Mouse (Mus musculus): ENCODE results near the gene Mogat2. TPM values are rescaled to one million over a fixed set of nuclear protein-coding genes. Genes with fewer than 3 reads are reported as not detected.

Mogat2 gene
- 2.2 and 2.5 TPM in 2 replicates for polyA plus RNA-seq (2014; fragmentation: Nextera tagmentation; extraction: Ambion mirVana)

GRCm38 (mm10) chr7:99238417-99238816 lies at the start of gene Mogat2:
Gene Mogat2 (minus strand): TSS chr7:99238619.
- DNase-seq (ENCODE audit: low spot score) (no peak), ATAC-seq (ENCODE audit: low read depth) (peak; percentile 76; the same call in 1 of the 2 replicates)
- H3K9ac ChIP-seq (ENCODE audit: low read depth, low read length), result 0 out of 2 replicates have a peak within 1 kb of the TSS, but pooled peaks have one; percentile 25
- WGBS, result 11% methylated on average over 13 of the region's 13 CpGs
- no peak within 1 kb of the TSS for H3K27ac ChIP-seq (replicated peaks; ENCODE audit: low read depth, low read length)
- peaks cover 9% of the 10 kb centered on the region for H3K27me3 ChIP-seq (replicated peaks; ENCODE audit: control insufficient read depth, insufficient read depth, low read length)
- no peaks in the 10 kb centered on the region for H3K36me3 ChIP-seq (ENCODE audit: control insufficient read depth, insufficient read depth, low read length)
- peak within 1 kb of the TSS; percentile 16; the same call in 1 of the 2 replicates for H3K4me3 ChIP-seq (ENCODE audit: low read depth, low read length)
- H3K4me1 ChIP-seq (ENCODE audit: control insufficient read depth, insufficient read depth, low read length), result peaks cover 16% of the 10 kb centered on the region
- no peaks in the 10 kb centered on the region for H3K9me3 ChIP-seq (ENCODE audit: control insufficient read depth, low read length)
- H3K4me2 ChIP-seq (ENCODE audit: low read depth, low read length), result peak within 1 kb of the TSS; percentile 43; the same call in 1 of the 2 replicates

- peak; percentile 72; the same call in 1 of the 2 replicates for ATAC-seq (ENCODE audit: low read depth)
- H3K27ac ChIP-seq (replicated peaks; ENCODE audit: low read depth, low read length), result no peak overlapping the region
- DNase-seq (ENCODE audit: low spot score), result peak; percentile 50
- WGBS, result 51% methylated on average over 3 of the region's 3 CpGs
- no peak overlapping the region for H3K9ac ChIP-seq (ENCODE audit: low read depth, low read length)
- no peak overlapping the region for H3K4me3 ChIP-seq (ENCODE audit: low read depth, low read length)
- H3K36me3 ChIP-seq (ENCODE audit: control insufficient read depth, insufficient read depth, low read length), result no peaks in the 10 kb centered on the region
- peaks cover 11% of the 10 kb centered on the region for H3K4me1 ChIP-seq (ENCODE audit: control insufficient read depth, insufficient read depth, low read length)
- no peaks in the 10 kb centered on the region; the same call in 1 of the 2 replicates for H3K27me3 ChIP-seq (replicated peaks; ENCODE audit: control insufficient read depth, insufficient read depth, low read length)
- no peak overlapping the region for H3K4me2 ChIP-seq (ENCODE audit: low read depth, low read length)
- peaks cover 6% of the 10 kb centered on the region; the same call in 1 of the 2 replicates for H3K9me3 ChIP-seq (ENCODE audit: control insufficient read depth, low read length)
These were observed 48.9 kb upstream of the Mogat2 start for GRCm38 (mm10) chr7:99287287-99287686.

- Histone ChIP-seq H3K9me3 (ENCODE audit: control insufficient read depth, low read length) (no peaks in the 10 kb centered on the region), H3K36me3 (ENCODE audit: control insufficient read depth, insufficient read depth, low read length) (no peaks in the 10 kb centered on the region), H3K4me2 (ENCODE audit: low read depth, low read length) (no peak overlapping the region), H3K27ac (replicated peaks; ENCODE audit: low read depth, low read length) (no peak overlapping the region), H3K9ac (ENCODE audit: low read depth, low read length) (no peak overlapping the region), H3K27me3 (replicated peaks; ENCODE audit: control insufficient read depth, insufficient read depth, low read length) (no peaks in the 10 kb centered on the region), H3K4me3 (ENCODE audit: low read depth, low read length) (no peak overlapping the region), H3K4me1 (ENCODE audit: control insufficient read depth, insufficient read depth, low read length) (no peaks in the 10 kb centered on the region)
- ATAC-seq (ENCODE audit: low read depth) (no peak), DNase-seq (ENCODE audit: low spot score) (no peak)
- WGBS, result 61% methylated on average over 8 of the region's 8 CpGs
These were observed 41.2 kb upstream of the Mogat2 start for GRCm38 (mm10) chr7:99279586-99279985.

DNA sequence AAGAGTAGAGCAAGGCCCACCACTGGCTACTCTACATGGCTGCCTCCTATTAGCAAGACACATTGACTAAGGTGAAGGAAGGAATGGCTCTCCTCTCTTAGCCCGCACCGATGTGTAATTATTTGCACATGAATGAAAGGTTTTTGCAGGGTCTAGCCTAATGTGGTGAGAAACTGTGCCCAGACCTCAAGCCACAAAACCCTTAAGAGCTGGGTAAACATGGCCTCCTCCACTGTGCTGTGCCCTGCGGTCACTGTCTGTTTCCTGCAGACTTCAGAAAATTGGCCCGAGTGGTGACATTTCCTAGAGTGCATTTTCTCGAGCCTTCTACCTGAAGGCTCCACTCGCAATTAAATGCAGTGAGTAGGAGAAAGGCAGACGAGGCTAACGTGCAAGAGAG lies 39.9 kb upstream of the Mogat2 start:
- H3K9me3 ChIP-seq (ENCODE audit: control insufficient read depth, low read length), result no peaks in the 10 kb centered on the region
- DNase-seq (ENCODE audit: low spot score), result no peak
- H3K27me3 ChIP-seq (replicated peaks; ENCODE audit: control insufficient read depth, insufficient read depth, low read length), result 0 out of 2 replicates have a peak, but pooled peaks cover under 1% of the 10 kb centered on the region
- no peak overlapping the region for H3K27ac ChIP-seq (replicated peaks; ENCODE audit: low read depth, low read length)
- no peak overlapping the region for H3K4me2 ChIP-seq (ENCODE audit: low read depth, low read length)
- H3K4me1 ChIP-seq (ENCODE audit: control insufficient read depth, insufficient read depth, low read length), result no peaks in the 10 kb centered on the region
- no peaks in the 10 kb centered on the region for H3K36me3 ChIP-seq (ENCODE audit: control insufficient read depth, insufficient read depth, low read length)
- WGBS, result 88% methylated on average over 8 of the region's 8 CpGs
- ATAC-seq (ENCODE audit: low read depth), result no peak
- H3K9ac ChIP-seq (ENCODE audit: low read depth, low read length), result no peak overlapping the region
- H3K4me3 ChIP-seq (ENCODE audit: low read depth, low read length), result no peak overlapping the region

GRCm38 (mm10) chr7:99276679-99277078 lies 38.3 kb upstream of the Mogat2 start:
- no peaks in the 10 kb centered on the region for H3K36me3 ChIP-seq (ENCODE audit: control insufficient read depth, insufficient read depth, low read length)
- H3K4me1 ChIP-seq (ENCODE audit: control insufficient read depth, insufficient read depth, low read length), result no peaks in the 10 kb centered on the region
- no peak for DNase-seq (ENCODE audit: low spot score)
- peaks cover 3% of the 10 kb centered on the region; the same call in 1 of the 2 replicates for H3K27me3 ChIP-seq (replicated peaks; ENCODE audit: control insufficient read depth, insufficient read depth, low read length)
- no peak for ATAC-seq (ENCODE audit: low read depth)
- H3K4me3 ChIP-seq (ENCODE audit: low read depth, low read length), result no peak overlapping the region
- H3K4me2 ChIP-seq (ENCODE audit: low read depth, low read length), result no peak overlapping the region
- H3K9ac ChIP-seq (ENCODE audit: low read depth, low read length), result no peak overlapping the region
- no peaks in the 10 kb centered on the region for H3K9me3 ChIP-seq (ENCODE audit: control insufficient read depth, low read length)
- no peak overlapping the region for H3K27ac ChIP-seq (replicated peaks; ENCODE audit: low read depth, low read length)
- 50% methylated on average over 1 of the region's 1 CpGs for WGBS

DNA sequence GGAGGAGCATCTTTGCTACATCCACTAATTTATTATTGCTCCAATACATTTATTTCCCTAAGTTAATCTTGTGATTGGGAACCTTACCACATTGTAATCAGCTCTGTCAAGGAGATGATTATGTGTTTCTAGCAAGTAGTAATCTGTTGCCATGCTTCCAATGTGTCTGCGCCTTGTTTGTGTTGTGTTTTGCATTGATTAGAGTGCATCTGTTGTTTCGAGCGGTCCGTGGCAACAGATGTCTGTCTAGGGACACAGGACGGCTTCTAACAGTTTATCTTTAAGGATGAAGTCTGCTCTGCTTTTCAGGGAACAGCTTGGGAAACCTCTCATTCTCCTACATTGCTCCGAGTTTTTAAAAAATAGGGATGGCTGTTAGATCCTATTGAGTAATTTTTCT lies 36.7 kb upstream of the Mogat2 start:
- DNase-seq (ENCODE audit: low spot score) (no peak), ATAC-seq (ENCODE audit: low read depth) (no peak)
- no peaks in the 10 kb centered on the region for H3K4me1 ChIP-seq (ENCODE audit: control insufficient read depth, insufficient read depth, low read length)
- H3K27ac ChIP-seq (replicated peaks; ENCODE audit: low read depth, low read length), result no peak overlapping the region
- H3K27me3 ChIP-seq (replicated peaks; ENCODE audit: control insufficient read depth, insufficient read depth, low read length), result peaks cover 5% of the 10 kb centered on the region
- WGBS, result 58% methylated on average over 6 of the region's 6 CpGs
- no peaks in the 10 kb centered on the region for H3K9me3 ChIP-seq (ENCODE audit: control insufficient read depth, low read length)
- no peak overlapping the region for H3K9ac ChIP-seq (ENCODE audit: low read depth, low read length)
- no peaks in the 10 kb centered on the region for H3K36me3 ChIP-seq (ENCODE audit: control insufficient read depth, insufficient read depth, low read length)
- no peak overlapping the region for H3K4me2 ChIP-seq (ENCODE audit: low read depth, low read length)
- no peak overlapping the region for H3K4me3 ChIP-seq (ENCODE audit: low read depth, low read length)

GRCm38 (mm10) chr7:99271630-99272029 lies 33.2 kb upstream of the Mogat2 start:
- Histone ChIP-seq H3K9ac (ENCODE audit: low read depth, low read length) (no peak overlapping the region), H3K4me3 (ENCODE audit: low read depth, low read length) (no peak overlapping the region), H3K36me3 (ENCODE audit: control insufficient read depth, insufficient read depth, low read length) (no peaks in the 10 kb centered on the region), H3K27ac (replicated peaks; ENCODE audit: low read depth, low read length) (no peak overlapping the region), H3K4me1 (ENCODE audit: control insufficient read depth, insufficient read depth, low read length) (no peaks in the 10 kb centered on the region), H3K9me3 (ENCODE audit: control insufficient read depth, low read length) (no peaks in the 10 kb centered on the region), H3K27me3 (replicated peaks; ENCODE audit: control insufficient read depth, insufficient read depth, low read length) (peaks cover 40% of the 10 kb centered on the region), H3K4me2 (ENCODE audit: low read depth, low read length) (no peak overlapping the region; the same call in 1 of the 2 replicates)
- DNase-seq (ENCODE audit: low spot score), result no peak
- no peak for ATAC-seq (ENCODE audit: low read depth)
- 62% methylated on average over 9 of the region's 9 CpGs for WGBS

- peak overlapping the region; percentile 82 for H3K4me2 ChIP-seq (ENCODE audit: low read depth, low read length)
- peak overlapping the region; percentile 53 for H3K4me3 ChIP-seq (ENCODE audit: low read depth, low read length)
- WGBS, result 8% methylated on average over 36 of the region's 42 CpGs
- peak overlapping the region; percentile 55 for H3K9ac ChIP-seq (ENCODE audit: low read depth, low read length)
- H3K36me3 ChIP-seq (ENCODE audit: control insufficient read depth, insufficient read depth, low read length), result no peaks in the 10 kb centered on the region
- H3K4me1 ChIP-seq (ENCODE audit: control insufficient read depth, insufficient read depth, low read length), result no peaks in the 10 kb centered on the region
- no peaks in the 10 kb centered on the region for H3K9me3 ChIP-seq (ENCODE audit: control insufficient read depth, low read length)
- peaks cover 61% of the 10 kb centered on the region for H3K27me3 ChIP-seq (replicated peaks; ENCODE audit: control insufficient read depth, insufficient read depth, low read length)
- no peak overlapping the region for H3K27ac ChIP-seq (replicated peaks; ENCODE audit: low read depth, low read length)
- DNase-seq (ENCODE audit: low spot score), result no peak
- peak; percentile 16 for ATAC-seq (ENCODE audit: low read depth)
These were observed 30.8 kb upstream of the Mogat2 start for GRCm38 (mm10) chr7:99268951-99269945.
